Mouse (Mus musculus) kidney, adult 8-10 months (tissue): Measurements from ENCODE around the gene Smcp.

Source experiments
- DNase-seq, 2 experiments: peaks; one replicate each; pipeline ENCODE4 v3.0.0; 2022

Gene Smcp

GRCm38 (mm10) chr3:92588858-92589257, at the start of gene Smcp:
Gene Smcp, minus strand, starts transcription at chr3:92588997.
- peak; percentile 41 to 52 for DNase-seq

DNA sequence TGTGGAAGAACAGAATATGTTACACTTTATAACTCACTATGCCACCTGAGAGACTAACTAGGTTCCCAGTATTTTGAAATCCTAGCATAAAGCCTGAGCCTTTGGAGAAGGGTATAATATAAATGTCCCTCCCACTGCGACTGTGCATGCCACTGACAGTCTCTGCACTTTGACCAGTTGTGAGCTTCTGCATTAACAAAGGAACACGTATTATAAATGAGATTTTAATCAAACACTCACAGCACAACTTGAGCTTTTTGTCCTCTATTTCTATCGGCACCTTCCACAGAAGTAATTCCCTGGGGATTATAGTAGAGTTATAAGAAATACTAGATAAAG, 49.8 kb upstream of the Smcp start:
- DNase-seq = peak in 1 of 2 experiments; percentile 7

DNA sequence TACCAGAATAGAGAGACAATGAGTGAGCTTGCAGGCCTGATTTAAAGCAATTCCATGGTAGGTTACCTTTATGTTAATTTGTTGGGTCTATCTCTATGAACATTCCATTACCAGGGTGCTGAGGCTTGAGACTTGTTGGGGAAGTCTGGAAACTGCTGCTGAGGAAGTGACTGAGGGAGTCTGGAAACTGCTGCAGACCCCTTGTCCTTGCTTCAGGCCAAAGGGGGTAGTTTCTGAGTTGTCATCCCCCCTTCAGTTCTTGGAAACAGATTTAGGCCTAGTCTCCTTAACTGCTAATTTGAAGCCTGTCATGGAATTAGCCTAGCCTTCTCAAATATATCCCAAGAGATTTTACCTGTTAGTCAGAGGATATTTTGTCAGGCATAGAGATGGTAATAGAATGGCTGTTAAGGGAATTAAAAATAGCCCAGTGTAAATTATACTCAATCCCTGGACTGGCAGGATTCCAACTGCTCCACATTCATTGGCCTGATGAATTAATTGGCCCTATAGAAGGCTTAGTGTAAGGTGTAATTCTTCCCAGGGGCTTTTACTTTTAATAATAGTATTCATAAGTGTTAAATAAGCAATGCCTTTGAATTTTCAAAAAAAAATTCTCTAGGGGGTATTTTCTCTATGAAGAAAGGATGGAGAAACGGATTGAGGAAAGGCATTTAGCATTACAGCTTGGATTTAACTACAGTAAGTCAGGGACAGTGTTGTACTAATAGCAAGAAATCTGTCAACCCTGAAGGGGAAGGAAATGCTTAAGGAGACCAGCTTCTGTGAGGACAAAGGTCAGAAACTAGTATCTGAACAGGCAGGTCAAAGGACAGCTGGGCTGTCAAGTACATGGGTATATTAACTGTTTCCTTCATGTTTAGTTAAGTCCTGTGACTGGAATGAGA, 49.2 kb upstream of the Smcp start:
- DNase-seq = peak; percentile 55 to 75

GRCm38 (mm10) chr3:92621560-92621959, 32.8 kb upstream of the Smcp start, which contains the start of gene Lce6a:
Gene Lce6a, minus strand, starts transcription at chr3:92621660.
- DNase-seq = no peak

GRCm38 (mm10) chr3:92609804-92610203, 21.0 kb upstream of the Smcp start:
- DNase-seq = no peak

GRCm38 (mm10) chr3:92607392-92607791, 18.6 kb upstream of the Smcp start, which contains the start of gene 2210017I01Rik:
Gene 2210017I01Rik, minus strand, starts transcription at chr3:92607492.
- no peak for DNase-seq

DNA sequence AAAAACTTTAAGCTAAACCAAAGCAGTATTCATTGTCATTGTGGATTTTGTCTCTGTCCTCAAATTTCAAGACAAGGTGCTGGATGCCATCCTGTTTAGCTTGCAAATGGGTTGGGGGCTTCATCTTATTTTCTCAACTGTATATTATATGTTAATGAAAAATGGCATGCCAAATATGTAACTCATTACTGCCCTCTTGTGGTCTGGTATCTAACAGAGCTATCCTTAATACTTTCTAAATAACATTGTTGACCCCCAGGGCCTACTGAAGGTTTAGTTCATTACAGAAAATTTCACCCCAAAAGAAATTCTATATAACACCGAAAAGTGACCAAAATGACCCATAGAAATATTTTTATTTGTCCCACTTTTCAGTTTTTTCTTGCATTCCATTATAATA, 13.4 kb upstream of the Smcp start:
- DNase-seq = no peak

DNA sequence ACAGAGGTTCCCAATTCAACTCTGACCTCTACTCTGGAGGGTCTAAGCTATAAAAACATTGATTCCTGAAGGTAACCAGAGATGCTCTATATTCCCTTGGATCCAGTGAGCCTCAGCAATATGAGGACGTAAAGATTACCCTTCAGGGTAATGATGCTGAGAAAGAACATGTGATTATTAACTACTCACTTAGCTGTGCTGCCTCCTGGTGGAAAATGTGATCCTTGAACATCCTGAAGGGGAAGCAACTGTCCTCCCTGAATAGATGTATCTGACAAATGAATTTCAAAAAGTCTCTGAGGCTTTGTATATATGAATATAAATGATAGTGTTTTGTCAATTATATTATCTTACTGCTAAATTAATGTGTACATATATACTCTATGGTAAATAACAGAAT, 11.7 kb upstream of the Smcp start:
- peak in 1 of 2 experiments; percentile 22 for DNase-seq

GRCm38 (mm10) chr3:92599973-92600372, 11.2 kb upstream of the Smcp start:
- DNase-seq = no peak

DNA sequence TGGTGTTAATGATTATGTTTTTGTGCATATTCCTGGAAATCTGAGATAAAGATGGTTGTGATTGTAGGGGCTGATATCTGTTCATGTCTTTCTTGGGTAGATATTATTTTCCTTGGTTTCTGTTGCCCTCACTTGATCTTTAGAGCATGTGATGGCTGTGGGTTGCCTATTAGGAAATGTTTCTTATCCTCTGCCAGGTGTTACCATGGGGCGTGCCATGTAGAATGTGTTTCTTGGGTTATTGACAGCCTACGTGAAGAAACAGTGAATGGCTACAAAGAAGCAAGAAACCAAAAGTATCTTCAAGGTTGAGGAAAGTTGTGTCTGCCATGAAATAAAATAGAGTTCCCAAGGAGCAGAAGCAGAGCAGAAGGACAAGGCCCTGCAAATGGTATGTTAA, 9.6 kb upstream of the Smcp start:
- no peak for DNase-seq

GRCm38 (mm10) chr3:92587190-92587589, 1.6 kb downstream of the Smcp start:
- no peak for DNase-seq

DNA sequence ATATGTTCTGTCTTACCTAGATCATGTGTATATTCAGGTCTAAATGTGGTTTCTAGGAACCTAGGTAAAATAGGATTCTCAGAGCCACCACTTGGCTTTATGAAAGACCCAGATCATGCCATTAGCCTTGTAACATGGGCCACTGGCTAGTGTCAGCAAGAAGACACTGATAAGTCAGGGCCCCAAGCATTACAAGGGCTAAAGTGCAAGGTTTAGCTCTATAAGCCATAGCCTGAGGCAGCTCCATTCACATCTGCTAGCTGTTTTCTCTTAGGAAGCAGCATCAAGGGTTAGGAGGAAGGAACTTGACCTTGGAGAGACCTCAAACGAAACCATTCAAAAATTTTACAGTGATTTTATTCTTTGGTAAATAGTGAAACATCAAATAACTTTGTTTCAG, 3.7 kb downstream of the Smcp start:
- DNase-seq = no peak

DNA sequence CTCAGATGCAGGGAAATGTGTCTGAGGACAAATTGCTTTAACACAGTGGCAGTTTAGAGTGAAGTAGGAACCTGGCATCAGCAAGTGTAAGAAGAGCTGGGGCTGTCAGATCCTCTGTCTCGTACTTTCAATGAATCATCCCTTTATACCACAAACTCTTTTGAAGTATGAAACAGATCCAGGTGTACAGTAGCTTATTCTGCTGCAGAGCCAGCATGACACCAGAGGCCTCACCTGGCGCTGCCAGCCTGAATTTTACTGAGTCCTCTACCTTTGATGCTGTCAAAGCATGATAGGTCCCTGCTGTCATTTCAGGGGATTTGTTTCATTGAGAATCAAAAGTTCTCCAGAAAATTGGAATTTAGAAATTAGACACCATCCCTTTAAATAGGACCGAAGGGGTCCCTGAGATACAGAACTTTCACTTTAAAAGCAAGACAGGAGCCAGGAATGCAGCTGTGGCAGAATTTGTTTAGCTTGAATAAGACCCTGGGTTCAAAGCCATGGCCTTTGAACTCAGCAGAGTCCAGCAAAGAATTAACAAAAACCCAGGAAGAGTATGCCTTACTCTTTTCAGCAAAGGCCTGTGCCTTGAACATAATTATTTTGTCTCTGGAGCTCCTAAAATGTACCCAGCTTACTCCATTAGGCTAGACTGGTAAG, 5.5 kb downstream of the Smcp start:
- no peak for DNase-seq

DNA sequence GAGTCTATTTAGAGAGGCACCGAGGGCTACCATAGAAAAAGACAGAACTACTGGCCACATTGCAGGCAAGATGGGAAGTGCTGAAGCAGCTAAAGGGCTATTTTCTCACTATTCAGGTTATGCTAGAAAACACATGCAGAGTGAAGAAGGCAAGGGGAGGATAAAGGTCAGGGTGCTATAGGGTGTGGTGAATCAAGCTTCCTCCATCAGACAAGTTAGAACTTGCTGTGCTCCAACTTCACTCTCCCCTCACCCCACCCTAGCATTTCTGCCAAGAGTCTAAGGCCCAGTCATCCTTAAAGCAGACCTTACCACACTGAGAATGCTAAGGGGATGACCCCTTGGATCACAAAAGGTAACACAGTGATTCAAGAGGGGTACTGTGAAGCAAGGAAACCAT, 9.3 kb downstream of the Smcp start:
- no peak for DNase-seq

DNA sequence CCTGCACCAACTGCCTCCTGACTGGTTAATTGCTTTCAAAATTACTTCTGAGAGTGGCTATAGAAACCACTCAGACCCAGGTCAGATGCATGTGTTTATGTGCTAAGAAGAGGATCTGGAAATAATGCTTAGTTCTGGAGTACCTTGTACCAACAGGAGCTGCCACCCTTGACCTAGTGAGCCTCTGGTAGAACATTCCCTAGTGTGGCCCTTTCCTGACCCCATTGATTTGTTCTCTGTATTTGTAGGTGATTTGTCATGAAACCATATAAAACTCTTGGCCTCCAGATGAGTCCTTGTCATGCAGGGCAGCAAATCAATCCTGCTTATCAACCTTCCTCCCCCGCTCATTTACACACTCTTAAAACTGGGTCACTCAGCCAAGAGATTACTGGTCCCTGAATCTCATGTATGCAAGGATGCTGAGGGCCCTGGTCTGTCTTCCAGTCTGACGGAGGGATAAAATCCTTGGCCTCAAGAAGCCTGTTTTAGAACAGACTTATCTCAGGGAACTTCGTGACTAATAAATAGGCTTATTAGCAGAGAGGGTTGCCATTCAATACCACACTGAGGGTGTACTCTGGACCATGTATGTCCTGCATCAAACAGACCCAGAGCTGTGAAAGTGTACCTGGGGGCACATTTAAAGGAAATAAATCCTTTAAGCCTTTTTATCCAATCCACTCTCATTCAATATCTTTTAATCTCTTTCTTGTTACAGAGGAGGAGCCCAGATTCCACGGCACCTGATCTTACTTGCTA, 10.0 kb downstream of the Smcp start:
- DNase-seq = no peak

DNA sequence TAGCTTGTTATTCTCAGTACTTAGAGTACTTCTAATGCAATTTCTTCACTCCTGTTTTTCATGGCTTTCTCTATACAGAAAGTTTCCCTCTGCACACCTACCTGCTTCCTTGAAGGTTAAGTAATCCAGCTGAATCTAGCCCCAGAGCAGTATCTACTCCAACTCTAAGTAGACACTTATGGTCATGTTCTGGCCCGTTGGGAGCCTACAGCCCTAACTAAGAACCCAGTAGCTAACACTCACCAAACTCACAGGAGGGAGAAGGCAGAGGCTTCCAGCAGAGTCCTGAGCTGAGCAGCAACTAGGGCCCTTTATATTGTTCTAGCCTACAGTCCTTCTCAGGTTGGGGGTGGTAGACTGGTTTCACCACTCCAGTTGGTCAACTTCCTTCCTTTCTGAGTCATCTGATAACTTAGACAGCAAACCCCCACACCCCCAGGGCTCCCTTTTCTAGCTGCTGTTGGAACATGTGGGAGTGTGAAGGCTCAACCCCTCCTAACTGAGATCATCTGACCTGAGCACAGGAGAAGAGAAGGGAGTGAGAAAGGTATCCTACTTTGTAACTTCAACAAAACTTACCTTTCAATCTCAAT, 15.3 kb downstream of the Smcp start, which contains the start of gene Ivl:
Gene Ivl, minus strand, starts transcription at position 287 of the 593 bp plus-strand sequence.
- no peak for DNase-seq

- DNase-seq = no peak
These were observed 16.2 kb downstream of the Smcp start for GRCm38 (mm10) chr3:92572514-92573155.

GRCm38 (mm10) chr3:92568752-92569151, 20.0 kb downstream of the Smcp start:
- no peak for DNase-seq

DNA sequence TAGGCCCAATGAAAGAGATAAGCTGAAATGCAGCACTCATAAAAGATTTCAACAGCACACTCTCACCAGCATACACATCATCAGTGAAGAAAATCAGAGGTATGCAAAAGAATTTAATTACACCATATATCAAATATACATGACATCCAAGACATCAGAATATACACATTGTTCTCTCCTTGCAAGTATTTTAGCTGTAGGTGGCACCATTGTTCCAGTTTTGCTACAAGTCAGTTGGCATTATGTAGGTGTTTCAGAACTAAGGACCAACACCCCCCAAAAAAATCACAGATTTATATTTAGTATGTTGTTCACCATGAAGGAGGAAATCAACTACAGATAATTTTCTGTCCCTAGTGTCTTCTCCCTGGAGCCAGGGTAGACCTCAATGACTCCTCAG, 23.4 kb downstream of the Smcp start:
- DNase-seq = peak in 1 of 2 experiments; percentile 9

DNA sequence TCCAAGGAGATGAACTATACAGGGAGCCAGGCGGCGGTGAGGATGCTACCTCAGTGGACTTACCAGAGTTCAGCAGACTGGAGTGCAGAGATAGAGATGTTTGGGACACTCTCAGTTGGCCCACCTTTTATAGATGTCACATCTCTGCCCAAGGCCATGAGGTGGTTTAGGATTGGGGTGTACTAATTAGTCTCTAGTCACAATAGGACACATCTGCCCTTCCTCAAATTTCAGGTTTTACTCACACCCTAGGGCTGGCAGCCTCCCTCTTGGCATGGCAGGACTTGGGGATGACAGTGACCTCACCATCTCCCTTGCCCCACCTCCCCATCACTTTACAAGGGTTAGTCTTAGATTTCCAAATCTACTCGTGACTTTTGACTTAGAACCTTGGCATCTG, 54.4 kb downstream of the Smcp start, which contains the start of gene 2310046K23Rik:
Gene 2310046K23Rik, minus strand, starts transcription at position 101 of the 400 bp plus-strand sequence.
- DNase-seq = no peak
